Mouse (Mus musculus): Measurements from ENCODE around the gene Kcns1. TPM values are rescaled to one million over a fixed set of nuclear protein-coding genes. Genes with fewer than 3 reads are reported as not detected.

The Kcns1 gene
- polyA plus RNA-seq, 1 experiment from 2014 or later, result 0.19 TPM

GRCm38 (mm10) chr2:164177831-164178230 lies 6.9 kb upstream of the Kcns1 start:
- 81% methylated on average over 5 of the region's 5 CpGs for WGBS
- no peak for ATAC-seq (ENCODE audit: low FRiP score, low TSS enrichment)
- no peak for DNase-seq (ENCODE audit: low spot score)

GRCm38 (mm10) chr2:164175850-164176249 lies 4.9 kb upstream of the Kcns1 start:
- TF ChIP-seq EP300 (optimal IDR thresholded peaks at IDR 0.05), result no peak
- no peak for TF ChIP-seq CTCF (IDR thresholded peaks at IDR 0.05; ENCODE audit: low read depth)
- Histone ChIP-seq H3K9ac (ENCODE audit: low read length) (no peak overlapping the region), H3K4me2 (replicated peaks; ENCODE audit: low read depth) (no peak overlapping the region), H3K9me3 (ENCODE audit: control insufficient read depth, low read length) (no peaks in the 10 kb centered on the region), H3K27me3 (ENCODE audit: control insufficient read depth, insufficient read depth, low read length) (0 out of 2 replicates have a peak, but pooled peaks cover 3% of the 10 kb centered on the region), H3K4me3 (ENCODE audit: low read depth, low read length) (no peak overlapping the region), H3K4me1 (replicated peaks; ENCODE audit: control insufficient read depth, insufficient read depth) (no peaks in the 10 kb centered on the region), H3K27ac (replicated peaks) (no peak overlapping the region), H3K36me3 (ENCODE audit: control insufficient read depth, insufficient read depth, low read length) (no peaks in the 10 kb centered on the region)
- WGBS, result 67% methylated on average over 3 of the region's 3 CpGs
- DNase-seq (ENCODE audit: low spot score) (no peak), ATAC-seq (ENCODE audit: low FRiP score, low TSS enrichment) (no peak)

More at GRCm38 (mm10) chr2:164177831-164178230, 6.9 kb upstream of the Kcns1 start:
- H3K27me3 ChIP-seq (ENCODE audit: control insufficient read depth, insufficient read depth, low read length), result no peaks in the 10 kb centered on the region
- no peaks in the 10 kb centered on the region for H3K9me3 ChIP-seq (ENCODE audit: control insufficient read depth, low read length)
- H3K27ac ChIP-seq (replicated peaks), result no peak overlapping the region
- TF ChIP-seq EP300 (optimal IDR thresholded peaks at IDR 0.05) (no peak), CTCF (IDR thresholded peaks at IDR 0.05; ENCODE audit: low read depth) (no peak)
- H3K4me1 ChIP-seq (replicated peaks; ENCODE audit: control insufficient read depth, insufficient read depth), result no peaks in the 10 kb centered on the region
- no peak overlapping the region for H3K4me2 ChIP-seq (replicated peaks; ENCODE audit: low read depth)
- no peaks in the 10 kb centered on the region for H3K36me3 ChIP-seq (ENCODE audit: control insufficient read depth, insufficient read depth, low read length)
- H3K9ac ChIP-seq (ENCODE audit: low read length), result no peak overlapping the region
- H3K4me3 ChIP-seq (ENCODE audit: low read depth, low read length), result no peak overlapping the region

GRCm38 (mm10) chr2:164174649-164175395 lies 3.9 kb upstream of the Kcns1 start:
- Histone ChIP-seq H3K9me3 (ENCODE audit: control insufficient read depth, low read length) (no peaks in the 10 kb centered on the region), H3K4me3 (ENCODE audit: low read depth, low read length) (no peak overlapping the region), H3K27ac (replicated peaks) (no peak overlapping the region), H3K27me3 (ENCODE audit: control insufficient read depth, insufficient read depth, low read length) (peaks cover 3% of the 10 kb centered on the region; the same call in 1 of the 2 replicates), H3K4me2 (replicated peaks; ENCODE audit: low read depth) (no peak overlapping the region), H3K4me1 (replicated peaks; ENCODE audit: control insufficient read depth, insufficient read depth) (no peaks in the 10 kb centered on the region), H3K9ac (ENCODE audit: low read length) (no peak overlapping the region), H3K36me3 (ENCODE audit: control insufficient read depth, insufficient read depth, low read length) (no peaks in the 10 kb centered on the region)
- WGBS, result 67% methylated on average over 8 of the region's 8 CpGs
- ATAC-seq (ENCODE audit: low FRiP score, low TSS enrichment) (no peak), DNase-seq (ENCODE audit: low spot score) (no peak)
- TF ChIP-seq EP300 (optimal IDR thresholded peaks at IDR 0.05) (no peak), CTCF (IDR thresholded peaks at IDR 0.05; ENCODE audit: low read depth) (no peak)

- ATAC-seq (ENCODE audit: low FRiP score, low TSS enrichment) (no peak), DNase-seq (ENCODE audit: low spot score) (no peak)
- Histone ChIP-seq H3K27me3 (ENCODE audit: control insufficient read depth, insufficient read depth, low read length) (peaks cover 7% of the 10 kb centered on the region; the same call in 1 of the 2 replicates), H3K4me1 (replicated peaks; ENCODE audit: control insufficient read depth, insufficient read depth) (no peaks in the 10 kb centered on the region), H3K36me3 (ENCODE audit: control insufficient read depth, insufficient read depth, low read length) (no peaks in the 10 kb centered on the region), H3K4me3 (ENCODE audit: low read depth, low read length) (no peak overlapping the region), H3K9me3 (ENCODE audit: control insufficient read depth, low read length) (no peaks in the 10 kb centered on the region), H3K9ac (ENCODE audit: low read length) (no peak overlapping the region), H3K27ac (replicated peaks) (no peak overlapping the region), H3K4me2 (replicated peaks; ENCODE audit: low read depth) (no peak overlapping the region)
- WGBS, result 66% methylated on average over 3 of the region's 3 CpGs
- TF ChIP-seq EP300 (optimal IDR thresholded peaks at IDR 0.05) (no peak), CTCF (IDR thresholded peaks at IDR 0.05; ENCODE audit: low read depth) (no peak)
These were observed 2.5 kb upstream of the Kcns1 start for GRCm38 (mm10) chr2:164173394-164173793.

GRCm38 (mm10) chr2:164170326-164170725 lies 587 bp downstream of the Kcns1 start:
- H3K4me1 ChIP-seq (replicated peaks; ENCODE audit: control insufficient read depth, insufficient read depth), result no peaks in the 10 kb centered on the region
- ATAC-seq (ENCODE audit: low FRiP score, low TSS enrichment), result no peak
- no peak overlapping the region for H3K4me3 ChIP-seq (ENCODE audit: low read depth, low read length)
- H3K27ac ChIP-seq (replicated peaks), result no peak overlapping the region
- H3K9me3 ChIP-seq (ENCODE audit: control insufficient read depth, low read length), result no peaks in the 10 kb centered on the region
- peaks cover 20% of the 10 kb centered on the region; the same call in 1 of the 2 replicates for H3K27me3 ChIP-seq (ENCODE audit: control insufficient read depth, insufficient read depth, low read length)
- TF ChIP-seq EP300 (optimal IDR thresholded peaks at IDR 0.05) (no peak), CTCF (IDR thresholded peaks at IDR 0.05; ENCODE audit: low read depth) (no peak)
- no peaks in the 10 kb centered on the region for H3K36me3 ChIP-seq (ENCODE audit: control insufficient read depth, insufficient read depth, low read length)
- H3K4me2 ChIP-seq (replicated peaks; ENCODE audit: low read depth), result no peak overlapping the region
- no peak for DNase-seq (ENCODE audit: low spot score)
- no peak overlapping the region for H3K9ac ChIP-seq (ENCODE audit: low read length)
- 3% methylated on average over 11 of the region's 11 CpGs for WGBS

GRCm38 (mm10) chr2:164168571-164168946 lies 2.4 kb downstream of the Kcns1 start:
- Histone ChIP-seq H3K4me3 (ENCODE audit: low read depth, low read length) (peak overlapping the region; percentile 27), H3K27me3 (ENCODE audit: control insufficient read depth, insufficient read depth, low read length) (peaks cover 20% of the 10 kb centered on the region; the same call in 1 of the 2 replicates), H3K4me1 (replicated peaks; ENCODE audit: control insufficient read depth, insufficient read depth) (no peaks in the 10 kb centered on the region), H3K36me3 (ENCODE audit: control insufficient read depth, insufficient read depth, low read length) (no peaks in the 10 kb centered on the region), H3K4me2 (replicated peaks; ENCODE audit: low read depth) (peak overlapping the region; percentile 46), H3K27ac (replicated peaks) (no peak overlapping the region), H3K9ac (ENCODE audit: low read length) (no peak overlapping the region), H3K9me3 (ENCODE audit: control insufficient read depth, low read length) (no peaks in the 10 kb centered on the region)
- TF ChIP-seq EP300 (optimal IDR thresholded peaks at IDR 0.05) (no peak), CTCF (IDR thresholded peaks at IDR 0.05; ENCODE audit: low read depth) (peak; percentile 16; the same call in 1 of the 2 replicates)
- WGBS, result 14% methylated on average over 42 of the region's 42 CpGs
- DNase-seq (ENCODE audit: low spot score) (no peak), ATAC-seq (ENCODE audit: low FRiP score, low TSS enrichment) (0 out of 2 replicates have a peak, but pooled peaks have one; percentile 30)

Measured in stomach, postnatal 0 days (tissue).